Mouse (Mus musculus) stomach, embryonic 16.5 days (tissue): ENCODE data around the gene Tenm3. TPM values are rescaled to one million over a fixed set of nuclear protein-coding genes. Genes with fewer than 3 reads are reported as not detected.

ENCODE experiments used
- ATAC-seq: fragments of 200-750 bp; cut with Nextera tagmentation; 2 replicates; pipeline ENCODE4 v1.8.0; 2017; ENCODE audit warnings: moderate number of reproducible peaks, moderate TSS enrichment; ENCODE audit not compliant: insufficient read depth, low FRiP score
- H3K27ac ChIP-seq: fragments of 300-500 bp; sonication (generic); 2 replicates; pipeline ENCODE4 v1.5.1; 2014; ENCODE audit warnings: low read length
- H3K27me3 ChIP-seq: fragments of 300-500 bp; sonication (generic); 2 replicates; pipeline ENCODE4 v1.6.1; 2014; ENCODE audit warnings: low read length, control low read depth, mixed read lengths; ENCODE audit not compliant: control insufficient read depth, insufficient read depth
- H3K36me3 ChIP-seq: fragments of 300-500 bp; sonication (generic); 2 replicates; pipeline ENCODE4 v1.6.1; 2014; ENCODE audit warnings: low read length; ENCODE audit not compliant: control insufficient read depth, insufficient read depth
- H3K4me1 ChIP-seq: fragments of 300-500 bp; sonication (generic); 2 replicates; pipeline ENCODE4 v1.6.1; 2014; ENCODE audit warnings: low read length, control low read depth, mixed read lengths; ENCODE audit not compliant: control insufficient read depth, insufficient read depth
- H3K4me2 ChIP-seq: fragments of 300-500 bp; sonication (generic); 2 replicates; pipeline ENCODE4 v1.6.1; 2014; ENCODE audit warnings: low read depth, low read length, mixed read lengths
- H3K4me3 ChIP-seq: fragments of 300-500 bp; sonication (generic); replicated peaks from 2 replicates; pipeline ENCODE4 v1.5.1; 2014; ENCODE audit warnings: mild to moderate bottlenecking, low read length
- H3K9ac ChIP-seq: fragments of 300-500 bp; sonication (generic); 2 replicates; pipeline ENCODE4 v1.6.1; 2014; ENCODE audit warnings: low read length
- H3K9me3 ChIP-seq: fragments of 300-500 bp; sonication (generic); replicated peaks from 2 replicates; pipeline ENCODE4 v1.6.1; 2016; ENCODE audit warnings: low read length, control low read depth; ENCODE audit not compliant: control insufficient read depth
- WGBS: fragments of 180-500 bp; shearing (Covaris S2); extraction: QIAGEN DNeasy Blood & Tissue Kit; methylation state at CpG from one replicate; pipeline ENCODE4 v1.1.7; 2014; 5-methylcytosine and 5-hydroxymethylcytosine counted together
- polyA plus RNA-seq: library from polyadenylated mRNA; unstranded; fragments of >200 nt; fragmentation: Nextera tagmentation; extraction: Ambion mirVana; gene quantifications from 2 replicates; pipeline ENCODE4 v1.2.1, GENCODE M21; 2015

Tenm3 gene
- polyA plus RNA-seq, 1 experiment from 2014 or later: 12.5 TPM

- WGBS: 42% methylated on average over 5 of the region's 5 CpGs
- H3K9ac ChIP-seq: no peak overlapping the region
Measured at GRCm38 (mm10) chr8:48551370-48551769, 292.4 kb downstream of the Tenm3 start.

GRCm38 (mm10) chr8:48548908-48549307, 294.8 kb downstream of the Tenm3 start:
- H3K4me3 ChIP-seq: no peak overlapping the region
- no peaks in the 10 kb centered on the region for H3K4me1 ChIP-seq
- 86% methylated on average over 9 of the region's 9 CpGs for WGBS
- H3K9me3 ChIP-seq: no peaks in the 10 kb centered on the region; the same call in 1 of the 2 replicates
- no peak overlapping the region for H3K9ac ChIP-seq
- no peak for ATAC-seq
- no peaks in the 10 kb centered on the region for H3K36me3 ChIP-seq
- no peak overlapping the region for H3K4me2 ChIP-seq
- H3K27ac ChIP-seq: no peak overlapping the region
- H3K27me3 ChIP-seq: no peaks in the 10 kb centered on the region

More at GRCm38 (mm10) chr8:48551370-48551769, 292.4 kb downstream of the Tenm3 start:
- Histone ChIP-seq H3K4me1 (no peaks in the 10 kb centered on the region), H3K4me2 (no peak overlapping the region), H3K4me3 (no peak overlapping the region), H3K36me3 (no peaks in the 10 kb centered on the region), H3K27ac (no peak overlapping the region), H3K27me3 (no peaks in the 10 kb centered on the region), H3K9me3 (no peaks in the 10 kb centered on the region; the same call in 1 of the 2 replicates)
- no peak for ATAC-seq

DNA sequence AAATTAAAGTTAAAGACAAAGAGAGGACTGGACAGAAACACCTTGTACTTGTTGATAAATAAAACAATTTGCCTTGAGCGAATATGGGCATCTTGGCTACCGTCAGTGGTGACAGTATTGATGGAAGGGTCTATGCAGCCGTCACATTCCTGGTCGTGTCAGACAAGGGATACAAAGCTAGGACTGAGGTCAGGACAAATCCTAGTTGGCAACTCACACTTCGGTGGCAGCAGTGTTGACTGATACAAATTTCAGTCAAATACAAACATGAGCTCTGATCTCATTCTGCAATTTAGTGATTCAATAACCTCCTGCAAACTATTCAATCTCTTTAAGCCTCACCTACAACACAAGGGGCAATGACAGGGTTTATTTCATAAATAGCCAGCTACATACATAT, 298.1 kb downstream of the Tenm3 start:
- 66% methylated on average over 5 of the region's 5 CpGs for WGBS

DNA sequence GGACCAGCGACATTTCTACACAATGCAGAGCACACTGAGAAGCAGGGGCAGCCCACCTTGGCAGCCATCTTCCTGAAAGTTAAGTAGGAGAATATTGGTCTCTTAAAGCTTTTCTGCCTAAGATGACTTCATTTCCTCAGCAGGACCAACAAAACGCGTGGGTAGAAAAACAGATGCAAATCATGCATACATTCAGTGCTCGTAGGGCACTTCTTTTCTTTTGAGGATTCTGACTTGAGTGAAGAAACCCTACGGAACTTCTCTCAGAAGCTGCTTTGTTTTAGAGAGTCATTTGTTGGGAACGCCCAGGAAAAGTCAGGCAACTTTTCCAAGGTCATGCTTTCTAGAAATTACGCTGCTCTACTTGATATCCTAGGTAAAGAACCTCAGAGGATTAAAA, 298.9 kb downstream of the Tenm3 start:
- Histone ChIP-seq H3K4me1 (0 out of 2 replicates have a peak, but pooled peaks cover 3% of the 10 kb centered on the region), H3K9me3 (no peaks in the 10 kb centered on the region; the same call in 1 of the 2 replicates), H3K4me2 (no peak overlapping the region), H3K36me3 (no peaks in the 10 kb centered on the region), H3K4me3 (no peak overlapping the region), H3K9ac (no peak overlapping the region), H3K27ac (no peak overlapping the region), H3K27me3 (no peaks in the 10 kb centered on the region)
- no peak for ATAC-seq
- WGBS: 79% methylated on average over 7 of the region's 7 CpGs

More for the DNA sequence above, 298.1 kb downstream of the Tenm3 start:
- no peak overlapping the region for H3K9ac ChIP-seq
- H3K27ac ChIP-seq: no peak overlapping the region
- H3K9me3 ChIP-seq: no peaks in the 10 kb centered on the region; the same call in 1 of the 2 replicates
- no peak overlapping the region for H3K4me3 ChIP-seq
- no peaks in the 10 kb centered on the region for H3K36me3 ChIP-seq
- H3K27me3 ChIP-seq: no peaks in the 10 kb centered on the region
- ATAC-seq: no peak
- H3K4me2 ChIP-seq: no peak overlapping the region
- H3K4me1 ChIP-seq: 0 out of 2 replicates have a peak, but pooled peaks cover 3% of the 10 kb centered on the region

DNA sequence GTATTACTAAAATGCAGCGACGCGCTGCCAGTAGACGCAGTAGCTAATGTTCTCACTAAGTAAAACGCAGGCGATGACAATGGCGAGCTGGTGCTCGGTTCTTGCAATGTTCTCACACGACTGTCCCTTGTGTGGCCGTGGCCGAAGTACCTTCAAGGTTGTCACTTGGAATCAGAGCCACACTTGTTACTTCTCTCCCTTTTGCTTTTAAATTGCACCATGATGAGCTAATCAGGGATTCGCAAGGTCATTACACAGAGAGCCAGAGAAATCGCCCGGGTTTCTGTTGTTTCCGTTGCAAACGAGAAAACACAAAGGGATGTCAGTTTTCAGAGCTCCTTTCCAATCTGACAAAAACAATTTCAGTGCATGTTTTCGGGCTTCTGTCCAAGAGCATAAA, 301.6 kb downstream of the Tenm3 start:
- WGBS: 90% methylated on average over 17 of the region's 17 CpGs
- ATAC-seq: no peak

DNA sequence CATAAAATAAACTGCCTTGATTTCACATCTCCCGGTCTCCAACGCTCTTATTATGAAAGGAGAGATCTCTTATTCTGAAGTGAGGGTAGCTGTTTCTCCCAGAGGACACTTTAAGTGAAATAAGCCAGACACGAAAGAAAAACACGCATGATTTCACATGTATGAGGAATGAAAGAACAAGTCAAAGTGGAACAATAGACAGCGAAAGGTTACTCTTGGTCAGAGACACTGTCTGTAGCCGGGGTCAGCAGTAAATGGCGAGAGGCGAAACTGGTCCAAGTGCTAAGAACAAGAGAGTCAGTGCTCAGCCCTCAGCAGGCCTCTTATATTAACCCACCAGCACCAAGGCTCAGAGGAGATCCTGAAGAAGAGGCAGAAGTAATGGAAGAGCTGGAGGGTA, 302.9 kb downstream of the Tenm3 start:
- 63% methylated on average over 8 of the region's 8 CpGs for WGBS
- H3K9me3 ChIP-seq: no peaks in the 10 kb centered on the region
- H3K9ac ChIP-seq: no peak overlapping the region
- H3K4me3 ChIP-seq: no peak overlapping the region
- no peaks in the 10 kb centered on the region for H3K27me3 ChIP-seq
- 0 out of 2 replicates have a peak, but pooled peaks cover 3% of the 10 kb centered on the region for H3K4me1 ChIP-seq
- no peaks in the 10 kb centered on the region for H3K36me3 ChIP-seq
- H3K4me2 ChIP-seq: no peak overlapping the region
- no peak for ATAC-seq
- no peak overlapping the region for H3K27ac ChIP-seq

More for the DNA sequence above, 301.6 kb downstream of the Tenm3 start:
- no peak overlapping the region for H3K9ac ChIP-seq
- H3K4me2 ChIP-seq: no peak overlapping the region
- H3K9me3 ChIP-seq: no peaks in the 10 kb centered on the region; the same call in 1 of the 2 replicates
- no peaks in the 10 kb centered on the region for H3K27me3 ChIP-seq
- H3K4me1 ChIP-seq: 0 out of 2 replicates have a peak, but pooled peaks cover 3% of the 10 kb centered on the region
- H3K4me3 ChIP-seq: no peak overlapping the region
- H3K36me3 ChIP-seq: no peaks in the 10 kb centered on the region
- no peak overlapping the region for H3K27ac ChIP-seq

DNA sequence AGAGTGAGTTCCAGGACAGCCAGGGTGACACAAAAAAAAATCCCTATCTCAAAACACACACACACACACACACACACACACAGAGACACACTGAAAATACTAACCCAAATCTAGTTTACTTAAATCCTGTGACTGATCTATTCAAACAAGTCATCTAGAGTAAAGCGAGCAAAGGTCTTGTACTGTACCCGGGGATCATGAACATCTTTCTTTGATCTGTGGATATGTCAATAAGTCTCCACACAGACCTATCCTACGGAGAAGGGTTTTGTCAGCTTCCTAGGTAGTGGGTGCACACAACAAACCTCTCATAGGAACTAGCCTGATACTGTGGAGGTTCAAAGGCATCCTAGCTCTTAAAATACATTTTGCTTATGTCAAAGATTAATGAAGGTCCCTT, 307.9 kb downstream of the Tenm3 start:
- no peaks in the 10 kb centered on the region for H3K4me1 ChIP-seq
- H3K4me3 ChIP-seq: no peak overlapping the region
- WGBS: 73% methylated on average over 3 of the region's 3 CpGs
- no peak overlapping the region for H3K4me2 ChIP-seq
- no peak overlapping the region for H3K27ac ChIP-seq
- no peak overlapping the region for H3K9ac ChIP-seq
- no peaks in the 10 kb centered on the region for H3K36me3 ChIP-seq
- H3K27me3 ChIP-seq: no peaks in the 10 kb centered on the region
- no peaks in the 10 kb centered on the region for H3K9me3 ChIP-seq
- no peak for ATAC-seq

DNA sequence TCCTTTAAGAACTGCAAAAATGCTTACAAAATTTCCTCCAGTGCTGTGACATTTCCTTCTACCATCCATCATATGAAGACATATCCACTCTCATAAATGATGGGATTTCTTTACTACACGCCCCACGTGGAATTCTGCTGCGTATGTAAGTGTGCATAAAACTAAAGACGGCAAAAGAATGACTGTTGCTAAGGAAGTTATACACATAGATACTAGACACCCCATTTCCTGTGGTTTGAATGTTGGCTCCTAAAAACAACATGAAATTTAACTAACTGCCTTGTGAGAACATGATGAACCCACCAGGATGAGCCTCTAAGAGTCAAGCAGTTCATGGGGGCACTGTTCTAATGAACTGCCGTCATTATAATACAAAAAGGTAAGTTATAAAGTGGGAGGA, 312.0 kb downstream of the Tenm3 start:
- Histone ChIP-seq H3K9ac (no peak overlapping the region), H3K27ac (no peak overlapping the region), H3K27me3 (no peaks in the 10 kb centered on the region), H3K4me2 (no peak overlapping the region), H3K4me1 (no peaks in the 10 kb centered on the region), H3K36me3 (no peaks in the 10 kb centered on the region), H3K4me3 (no peak overlapping the region), H3K9me3 (no peaks in the 10 kb centered on the region)
- WGBS: 63% methylated on average over 5 of the region's 5 CpGs
- no peak for ATAC-seq

GRCm38 (mm10) chr8:48530916-48531570, 312.7 kb downstream of the Tenm3 start:
- Histone ChIP-seq H3K9ac (no peak overlapping the region), H3K27ac (no peak overlapping the region), H3K9me3 (no peaks in the 10 kb centered on the region), H3K4me1 (no peaks in the 10 kb centered on the region), H3K4me2 (no peak overlapping the region), H3K27me3 (no peaks in the 10 kb centered on the region), H3K36me3 (no peaks in the 10 kb centered on the region), H3K4me3 (no peak overlapping the region)
- no peak for ATAC-seq
- WGBS: 94% methylated on average over 11 of the region's 11 CpGs
